Mouse (Mus musculus): Measurements from ENCODE around the gene Clmp. TPM values are rescaled to one million over a fixed set of nuclear protein-coding genes. Genes with fewer than 3 reads are reported as not detected.
"Not testable (repeated sequence)": the region's sequence is repeated elsewhere in the genome, so short reads cannot be mapped to it uniquely, and the experiment has no call there.

The Clmp gene
- polyA plus RNA-seq, 1 experiment: 4.1 TPM

DNA sequence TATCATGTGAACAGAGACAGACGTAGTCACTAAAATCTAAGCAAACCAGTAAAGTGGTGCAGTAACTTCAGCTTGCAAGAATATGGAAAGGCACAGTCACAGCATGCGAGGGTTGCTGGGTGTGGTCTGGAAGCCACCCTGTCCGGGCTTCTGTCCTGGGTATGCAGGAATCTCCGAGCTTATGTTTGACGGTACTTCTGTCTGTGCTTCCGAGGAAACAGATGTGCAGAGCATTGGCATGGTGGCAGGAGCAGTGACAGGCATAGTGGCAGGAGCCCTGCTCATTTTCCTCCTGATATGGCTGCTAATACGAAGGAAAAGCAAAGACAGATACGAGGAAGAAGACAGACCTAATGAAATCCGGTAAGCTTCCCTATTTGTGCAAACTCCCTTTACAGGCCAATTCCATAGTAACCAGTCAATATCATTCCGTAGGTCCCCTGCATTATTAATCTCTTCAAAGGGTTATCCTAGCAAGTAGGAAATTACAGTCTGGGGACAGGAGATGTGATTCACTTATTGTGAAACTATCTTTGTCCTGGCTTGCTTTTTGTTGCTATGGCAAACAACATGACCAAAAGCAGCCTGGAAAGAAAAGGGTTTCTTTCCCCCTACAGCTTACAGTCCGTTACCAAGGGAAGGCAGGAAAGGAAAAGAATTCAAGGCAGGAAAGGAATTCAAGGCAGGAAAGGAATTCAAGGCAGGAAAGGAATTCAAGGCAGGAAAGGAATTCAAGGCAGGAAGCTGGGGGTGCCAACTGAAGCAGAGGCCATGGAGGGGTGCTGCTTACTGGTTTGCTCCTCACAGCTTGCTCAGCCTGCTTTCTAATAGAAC is 95.3 kb downstream of the Clmp start:
- H3K4me1 ChIP-seq (ENCODE audit: control insufficient read depth, insufficient read depth, low read length): peaks cover 4% of the 10 kb centered on the region; the same call in 1 of the 2 replicates
- H3K27ac ChIP-seq (ENCODE audit: control insufficient read depth, insufficient read depth, low read depth, low read length, poor library complexity): peak overlapping the region; percentile 42; the same call in 1 of the 2 replicates
- no peak overlapping the region for H3K4me3 ChIP-seq (replicated peaks; ENCODE audit: control insufficient read depth, low read depth, low read length)
- WGBS: 74% methylated on average over 11 of the region's 11 CpGs
- TF ChIP-seq CTCF (IDR thresholded peaks at IDR 0.05; ENCODE audit: control insufficient read depth, insufficient read depth, low read length) (no peak), POLR2A (IDR thresholded peaks at IDR 0.05; ENCODE audit: borderline replicate concordance, control insufficient read depth, low read depth, low read length) (no peak)

DNA sequence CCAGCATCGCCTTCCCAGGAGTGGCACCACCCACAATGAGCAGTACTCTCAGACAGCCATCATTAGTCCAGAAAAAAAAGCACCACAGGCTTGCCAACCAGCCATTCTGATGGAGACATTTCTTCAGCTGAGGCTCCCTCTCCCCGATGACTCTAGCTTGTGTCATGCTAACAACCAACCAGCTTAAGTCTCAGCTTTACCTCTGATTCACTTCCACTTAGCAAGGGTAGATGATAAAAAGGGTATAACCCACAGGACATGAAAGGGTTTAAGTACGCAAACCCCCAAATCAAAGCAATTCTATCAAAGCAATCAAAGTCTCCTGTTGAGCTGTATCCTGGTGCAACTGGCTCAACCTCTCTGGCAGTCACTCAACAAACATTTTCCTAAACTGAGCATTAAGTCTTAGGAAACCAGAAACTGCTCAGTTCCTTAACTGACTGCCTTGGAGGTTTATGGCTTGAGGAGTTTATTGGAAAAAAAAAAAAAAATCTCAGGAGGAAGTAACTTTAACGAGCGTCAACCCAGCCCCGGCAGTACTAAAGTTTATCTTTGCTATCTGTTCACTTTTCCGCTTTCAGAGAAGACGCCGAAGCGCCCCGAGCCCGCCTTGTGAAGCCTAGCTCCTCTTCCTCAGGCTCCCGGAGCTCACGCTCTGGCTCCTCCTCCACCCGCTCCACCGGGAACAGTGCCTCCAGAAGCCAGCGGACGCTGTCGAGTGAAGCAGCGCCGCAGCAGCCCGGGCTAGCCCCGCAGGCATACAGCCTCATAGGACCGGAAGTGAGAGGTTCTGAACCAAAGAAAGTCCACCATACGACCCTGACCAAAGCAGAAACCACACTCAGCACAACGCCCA is 96.2 kb downstream of the Clmp start:
- H3K4me3 ChIP-seq (replicated peaks; ENCODE audit: control insufficient read depth, low read depth, low read length): peak overlapping the region; percentile 25
- peak overlapping the region; percentile 92 for H3K27ac ChIP-seq (ENCODE audit: control insufficient read depth, insufficient read depth, low read depth, low read length, poor library complexity)
- TF ChIP-seq CTCF (IDR thresholded peaks at IDR 0.05; ENCODE audit: control insufficient read depth, insufficient read depth, low read length): no peak
- no peak; the same call in 1 of the 2 replicates for TF ChIP-seq POLR2A (IDR thresholded peaks at IDR 0.05; ENCODE audit: borderline replicate concordance, control insufficient read depth, low read depth, low read length)
- peaks cover 4% of the 10 kb centered on the region; the same call in 1 of the 2 replicates for H3K4me1 ChIP-seq (ENCODE audit: control insufficient read depth, insufficient read depth, low read length)
- WGBS: 11% methylated on average over 26 of the region's 26 CpGs

DNA sequence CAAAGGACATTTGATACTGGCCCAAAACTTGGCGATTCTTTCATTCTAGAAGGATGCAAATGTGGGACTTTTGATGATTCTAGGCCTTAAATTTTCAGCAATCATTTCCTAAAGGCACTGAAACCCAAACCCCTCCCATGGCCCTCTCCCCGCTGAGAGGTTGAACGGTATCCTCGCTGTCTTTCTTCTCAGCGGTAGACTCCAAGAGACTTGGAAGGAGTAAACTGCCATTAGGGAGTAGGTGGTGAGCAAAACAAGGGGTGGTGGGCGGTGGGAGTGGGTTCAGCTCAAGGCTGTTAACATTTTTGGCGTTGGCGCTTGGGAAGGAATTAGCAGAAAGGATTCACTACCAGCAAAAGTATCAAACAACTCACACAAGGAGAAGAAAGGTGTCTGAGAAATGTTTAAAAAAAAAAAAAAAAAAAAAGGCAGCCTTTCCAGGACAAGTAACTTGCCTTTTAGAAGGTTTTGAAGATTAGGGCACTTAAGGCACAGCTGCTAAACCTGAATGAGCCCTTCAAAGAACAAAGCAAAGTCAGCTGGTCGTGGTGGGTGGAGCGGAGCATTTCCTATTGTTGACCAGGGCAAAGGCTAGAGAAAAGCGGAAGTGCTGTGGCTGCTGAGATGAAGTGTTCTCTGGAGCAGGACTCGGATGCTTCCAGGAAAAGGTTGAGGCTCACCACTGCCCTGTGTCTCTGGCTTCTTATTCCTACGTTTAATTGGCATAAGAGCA is 98.0 kb downstream of the Clmp start:
- WGBS: 28% methylated on average over 13 of the region's 13 CpGs
- Histone ChIP-seq H3K4me3 (replicated peaks; ENCODE audit: control insufficient read depth, low read depth, low read length) (no peak overlapping the region), H3K27ac (ENCODE audit: control insufficient read depth, insufficient read depth, low read depth, low read length, poor library complexity) (peak overlapping the region; percentile 32; the same call in 1 of the 2 replicates), H3K4me1 (ENCODE audit: control insufficient read depth, insufficient read depth, low read length) (peaks cover 4% of the 10 kb centered on the region; the same call in 1 of the 2 replicates)
- TF ChIP-seq CTCF (IDR thresholded peaks at IDR 0.05; ENCODE audit: control insufficient read depth, insufficient read depth, low read length) (no peak), POLR2A (IDR thresholded peaks at IDR 0.05; ENCODE audit: borderline replicate concordance, control insufficient read depth, low read depth, low read length) (no peak)

DNA sequence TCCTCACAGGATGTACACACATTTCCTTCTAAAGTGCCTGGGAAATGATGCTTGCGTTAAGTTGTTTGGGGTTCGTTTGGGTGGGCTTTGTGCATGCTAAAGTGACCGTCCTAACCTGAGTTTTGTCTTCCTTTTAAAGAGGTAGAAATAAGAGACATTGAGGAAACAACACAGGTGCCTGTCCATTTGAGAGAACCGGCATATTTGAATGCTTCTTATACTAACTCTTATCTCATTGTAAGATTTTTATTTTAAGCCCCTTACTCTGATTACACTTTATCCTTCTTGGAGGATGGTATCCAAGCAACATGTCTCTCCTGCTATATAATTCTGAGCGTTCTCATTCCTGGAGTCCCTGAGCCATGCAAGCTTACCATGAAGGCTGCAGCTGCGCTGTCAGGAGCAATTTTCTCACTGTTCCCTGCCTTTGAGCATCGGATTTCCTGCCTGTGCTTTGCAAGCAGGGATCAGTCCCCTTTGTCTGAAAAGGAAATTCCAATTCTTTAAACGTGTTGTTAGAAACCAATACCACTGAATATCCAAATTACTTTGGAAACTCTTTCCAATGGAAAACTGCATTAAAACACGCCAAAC is 98.7 kb downstream of the Clmp start:
- Histone ChIP-seq H3K4me3 (replicated peaks; ENCODE audit: control insufficient read depth, low read depth, low read length) (no peak overlapping the region), H3K4me1 (ENCODE audit: control insufficient read depth, insufficient read depth, low read length) (peaks cover 4% of the 10 kb centered on the region; the same call in 1 of the 2 replicates), H3K27ac (ENCODE audit: control insufficient read depth, insufficient read depth, low read depth, low read length, poor library complexity) (no peak overlapping the region)
- 36% methylated on average over 9 of the region's 9 CpGs for WGBS
- no peak for TF ChIP-seq CTCF (IDR thresholded peaks at IDR 0.05; ENCODE audit: control insufficient read depth, insufficient read depth, low read length)
- no peak for TF ChIP-seq POLR2A (IDR thresholded peaks at IDR 0.05; ENCODE audit: borderline replicate concordance, control insufficient read depth, low read depth, low read length)

DNA sequence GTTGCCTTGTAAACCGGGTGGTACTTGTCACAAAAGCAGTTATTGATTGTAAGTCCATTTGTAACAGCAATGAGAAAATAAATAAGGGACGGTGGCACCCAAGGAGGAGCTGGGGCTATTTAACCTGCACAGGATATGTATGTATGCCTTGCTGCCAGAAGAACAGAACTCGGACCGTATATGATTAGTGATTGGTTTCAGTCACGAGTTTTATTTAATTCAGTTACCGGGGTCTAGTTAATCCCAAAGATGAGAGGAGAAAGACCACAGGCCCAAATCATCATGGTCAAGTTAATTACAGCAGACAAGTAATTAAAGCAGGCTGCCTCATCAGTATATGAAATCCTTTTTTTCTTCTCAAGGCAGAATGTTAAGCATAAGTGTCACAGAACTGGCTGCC is 99.7 kb downstream of the Clmp start:
- WGBS: 80% methylated on average over 6 of the region's 6 CpGs
- TF ChIP-seq CTCF (IDR thresholded peaks at IDR 0.05; ENCODE audit: control insufficient read depth, insufficient read depth, low read length) (no peak), POLR2A (IDR thresholded peaks at IDR 0.05; ENCODE audit: borderline replicate concordance, control insufficient read depth, low read depth, low read length) (no peak)
- Histone ChIP-seq H3K4me1 (ENCODE audit: control insufficient read depth, insufficient read depth, low read length) (peaks cover 4% of the 10 kb centered on the region; the same call in 1 of the 2 replicates), H3K27ac (ENCODE audit: control insufficient read depth, insufficient read depth, low read depth, low read length, poor library complexity) (no peak overlapping the region), H3K4me3 (replicated peaks; ENCODE audit: control insufficient read depth, low read depth, low read length) (no peak overlapping the region)

DNA sequence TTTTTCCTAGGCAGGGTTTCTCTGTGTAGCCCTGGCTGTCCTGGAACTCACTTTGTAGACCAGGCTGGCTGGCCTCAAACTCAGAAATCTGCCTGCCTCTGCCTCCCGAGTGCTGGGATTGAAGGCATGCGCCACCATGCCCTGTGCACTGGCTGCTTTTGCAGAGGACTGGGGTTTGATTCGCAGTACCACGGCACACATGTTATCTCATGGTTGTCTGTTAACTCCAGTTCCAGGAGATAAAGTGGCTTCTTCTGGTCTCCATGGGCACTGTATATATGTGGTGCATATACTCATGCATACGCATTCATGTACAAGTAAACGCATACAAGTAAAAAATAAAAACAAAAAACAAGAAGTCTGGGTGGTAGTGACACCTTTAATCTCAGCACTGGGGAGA is 101.1 kb downstream of the Clmp start:
- H3K27ac ChIP-seq (ENCODE audit: control insufficient read depth, insufficient read depth, low read depth, low read length, poor library complexity); H3K4me1 ChIP-seq (ENCODE audit: control insufficient read depth, insufficient read depth, low read length); H3K4me3 ChIP-seq (replicated peaks; ENCODE audit: control insufficient read depth, low read depth, low read length): not testable (repeated sequence)
- WGBS: 78% methylated on average over 6 of the region's 6 CpGs

DNA sequence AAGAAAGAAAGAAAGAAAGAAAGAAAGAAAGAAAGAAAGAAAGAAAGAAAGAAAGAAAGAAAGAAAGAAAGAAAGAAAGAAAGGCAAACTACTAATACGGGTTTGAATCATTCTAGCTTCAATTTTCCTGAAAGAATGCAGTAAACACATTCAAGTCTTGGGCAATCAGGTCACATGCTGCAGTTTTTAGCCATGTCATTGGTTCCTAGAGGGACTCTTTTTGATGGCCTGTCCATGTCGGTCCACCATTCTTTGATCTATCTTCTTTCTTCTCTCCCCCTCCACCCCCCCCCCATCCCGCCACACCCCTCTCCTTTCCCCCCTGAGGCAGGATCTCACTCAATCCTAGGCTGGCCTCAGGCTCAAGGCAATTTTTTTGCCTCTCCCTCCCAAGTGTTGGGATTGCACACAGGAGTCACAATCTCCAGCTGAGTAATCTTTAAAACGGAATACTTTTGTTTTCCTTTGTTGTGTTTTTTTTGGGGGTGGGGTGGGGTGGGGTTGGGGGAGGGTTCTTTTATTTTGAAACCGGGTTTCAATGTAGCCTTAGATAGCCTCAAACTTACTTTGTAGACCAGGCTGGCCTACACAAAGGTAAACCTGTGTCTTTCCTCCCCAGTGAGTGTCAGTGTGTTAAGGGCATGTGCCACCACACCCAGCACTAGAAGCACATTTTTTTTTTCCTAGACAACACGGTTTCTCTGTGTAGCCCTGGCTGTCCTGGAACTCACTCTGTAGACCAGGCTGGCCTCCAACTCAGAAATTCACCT is 106.3 kb downstream of the Clmp start:
- TF ChIP-seq POLR2A (IDR thresholded peaks at IDR 0.05; ENCODE audit: borderline replicate concordance, control insufficient read depth, low read depth, low read length) (no peak), CTCF (IDR thresholded peaks at IDR 0.05; ENCODE audit: control insufficient read depth, insufficient read depth, low read length) (no peak)
- no peak overlapping the region for H3K4me3 ChIP-seq (replicated peaks; ENCODE audit: control insufficient read depth, low read depth, low read length)
- 65% methylated on average over 6 of the region's 6 CpGs for WGBS
- no peak overlapping the region for H3K27ac ChIP-seq (ENCODE audit: control insufficient read depth, insufficient read depth, low read depth, low read length, poor library complexity)
- H3K4me1 ChIP-seq (ENCODE audit: control insufficient read depth, insufficient read depth, low read length): no peaks in the 10 kb centered on the region
